Mouse (Mus musculus) cerebellum, postnatal 4 days (tissue): ENCODE results near the gene 1700001O22Rik.

Experiments used
- DNase-seq, 2 experiments: peaks; one replicate each; pipeline ENCODE4 v3.0.0; 2022; ENCODE audit warnings: low spot score in 2 of 2, mixed read lengths in 1 of 2

The 1700001O22Rik gene

GRCm38 (mm10) chr2:30753219-30753618 is 50.2 kb downstream of the 1700001O22Rik start:
- DNase-seq: no peak

GRCm38 (mm10) chr2:30752471-30752870 is 51.0 kb downstream of the 1700001O22Rik start:
- no peak for DNase-seq

- no peak for DNase-seq
These were observed 53.4 kb downstream of the 1700001O22Rik start for GRCm38 (mm10) chr2:30750025-30750424.

- no peak for DNase-seq
These were observed 55.8 kb downstream of the 1700001O22Rik start for GRCm38 (mm10) chr2:30747602-30748162.
